Mouse (Mus musculus) adipose tissue, adult 10 weeks (tissue): ENCODE measurements around the gene Slc26a5. TPM values are rescaled to one million over a fixed set of nuclear protein-coding genes. Genes with fewer than 3 reads are reported as not detected.

Source experiments
- polyA plus RNA-seq: library from polyadenylated mRNA; stranded (reverse); fragments of 350-450 nt; fragmentation: Illumina TruSeq; extraction: RNeasy Lipid Tissue Mini Kit (QIAGEN cat#74804); gene quantifications from one replicate; pipeline ENCODE4 v1.2.3, GENCODE M21; 2014; ENCODE audit warnings: low read depth, low replicate concordance

Gene Slc26a5
- polyA plus RNA-seq, result not detected

DNA sequence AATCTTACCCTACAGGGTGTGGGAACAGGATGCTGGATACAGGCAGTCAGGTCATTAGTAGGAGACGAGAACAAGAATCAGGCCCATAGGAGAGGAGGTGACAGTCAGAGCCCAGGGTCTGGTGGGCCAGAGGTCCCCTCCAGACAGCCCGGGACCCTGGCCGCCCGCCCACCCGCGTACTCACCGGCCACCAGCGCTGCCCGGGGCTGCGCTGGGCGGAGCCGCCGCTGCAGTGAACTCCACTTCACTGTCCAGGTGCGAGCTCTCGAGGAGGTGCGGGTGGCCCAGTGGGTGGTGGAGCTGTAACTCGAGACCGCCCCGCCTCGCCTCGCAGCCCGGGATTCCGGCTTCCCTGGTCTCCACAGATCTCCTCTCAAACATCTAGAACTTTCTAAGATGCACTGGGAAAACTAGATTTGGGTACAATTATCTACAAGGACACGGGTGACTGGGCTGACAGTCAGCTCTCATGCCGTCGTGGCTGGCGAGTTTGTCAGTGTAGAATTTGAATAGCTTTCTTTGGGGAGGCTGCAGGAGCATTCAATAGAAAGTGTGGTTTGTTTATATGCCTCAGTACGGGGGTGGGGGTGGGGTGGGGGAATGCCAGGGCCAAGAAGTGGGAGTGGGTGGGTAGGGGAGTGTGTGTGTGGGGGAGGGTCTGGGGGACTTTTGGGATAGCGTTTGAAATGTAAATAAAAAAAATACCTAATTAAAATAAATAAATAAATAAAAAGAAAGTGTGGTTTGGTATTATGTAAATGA, at the start of gene Slc26a5:
Slc26a5 (minus strand) TSS at position 259 of the 762 bp plus-strand sequence.

GRCm38 (mm10) chr5:21785053-21785452, 80.4 kb downstream of the Slc26a5 start, which contains the start of the genes Dnajc2 and Psmc2:
Gene Dnajc2 (minus strand): TSS chr5:21785251.
Gene Psmc2 (plus strand): TSS chr5:21785283.

Other genes with a start within 250 kb of the Slc26a5 start
- 2.6 TPM for gene Fbxl13, start 220.0 kb downstream of the Slc26a5 start, polyA plus RNA-seq
- 32.8 TPM for gene Armc10, start 219.8 kb downstream of the Slc26a5 start, polyA plus RNA-seq
- gene Napepld, start 164.2 kb downstream of the Slc26a5 start, polyA plus RNA-seq, result 16.5 TPM
- gene Pmpcb, start 128.5 kb downstream of the Slc26a5 start, polyA plus RNA-seq, result 64.1 TPM
- gene Dnajc2, start 80.4 kb downstream of the Slc26a5 start, polyA plus RNA-seq, result 25.0 TPM
- gene Psmc2, start 80.3 kb downstream of the Slc26a5 start, polyA plus RNA-seq, result 95.2 TPM